Mouse (Mus musculus) activated CD4-positive, CD25-positive, alpha-beta regulatory T cell (primary cell): ENCODE measurements around the gene Syna. TPM values are rescaled to one million over a fixed set of nuclear protein-coding genes. Genes with fewer than 3 reads are reported as not detected.

Experiments used
- polyA plus RNA-seq, 2 experiments: library from polyadenylated mRNA; unstranded; fragments of 100-300 nt; shearing (Covaris generic); gene quantifications; one replicate each; pipeline ENCODE4 v1.2.1; 2017

The Syna gene
- polyA plus RNA-seq = under 1 TPM in 1 of 2 experiments, not detected in 1; 0.14 TPM

GRCm38 (mm10) chr5:134560071-134560449, at the start of gene Syna:
Gene Syna (minus strand): TSS chr5:134560171.

GRCm38 (mm10) chr5:134581146-134581545, 21.2 kb upstream of the Syna start, which contains the start of gene Rfc2:
Gene Rfc2 (plus strand): TSS chr5:134581366.

DNA sequence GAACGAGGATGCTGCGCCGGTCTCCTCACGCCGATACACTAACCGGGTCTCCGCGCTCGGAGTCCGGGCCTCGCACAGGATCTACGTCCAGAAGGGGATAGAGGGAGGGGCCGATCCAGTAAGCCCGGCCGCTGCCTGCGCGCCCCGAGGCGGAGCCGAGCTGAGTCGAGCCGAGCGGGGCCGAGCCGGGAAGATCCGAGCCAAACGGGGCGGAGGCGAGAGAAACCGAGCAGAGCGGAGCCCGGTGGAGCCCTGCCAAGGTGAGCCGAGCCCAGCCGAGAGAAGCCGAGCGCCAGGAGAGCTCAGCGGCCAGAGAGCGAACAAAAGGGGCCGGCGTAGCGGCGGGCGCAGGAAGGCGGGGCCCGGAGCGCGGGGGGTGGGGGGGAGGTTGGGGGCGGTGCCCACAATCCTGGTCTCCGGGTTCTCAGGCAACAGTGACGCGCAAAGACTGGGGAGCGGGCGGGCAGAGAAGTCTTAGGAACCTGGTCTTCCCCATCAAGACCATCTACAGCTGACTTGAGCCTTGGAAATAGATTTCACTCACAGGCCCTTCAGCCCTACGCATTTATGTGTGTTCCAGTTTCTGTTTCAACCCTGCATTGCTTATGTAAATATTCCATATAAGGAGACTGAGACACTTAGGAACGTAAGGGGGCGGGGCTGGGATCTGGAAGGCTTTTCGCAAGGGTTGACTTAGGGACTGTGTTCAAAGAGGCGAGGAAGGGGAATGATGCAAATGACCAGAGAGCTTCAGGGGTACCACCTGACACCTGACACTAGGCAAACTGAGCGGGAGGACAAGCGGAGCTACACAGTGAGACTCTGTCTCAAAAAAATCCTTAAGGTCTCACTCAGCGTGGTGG, 7.6 kb downstream of the Syna start, which contains the start of gene Clip2:
Gene Clip2 (minus strand): TSS at position 325 of the 863 bp plus-strand sequence.

Other genes with a start within 250 kb of the Syna start
- gene Gtf2i, start 245.4 kb downstream of the Syna start, polyA plus RNA-seq = 100 to 1,000 TPM in 1 of 2 experiments, 10 to 100 TPM in 1; 76.2 to 145 TPM
- gene Gtf2ird1, start 103.5 kb downstream of the Syna start, polyA plus RNA-seq = 10 to 100 TPM; 11.0 to 21.5 TPM
- gene Clip2, start 7.7 kb downstream of the Syna start, polyA plus RNA-seq = 1 to 10 TPM in 1 of 2 experiments, under 1 TPM in 1; 0.32 to 1.2 TPM
- 100 to 1,000 TPM; 172 to 181 TPM for gene Rfc2, start 21.2 kb upstream of the Syna start, polyA plus RNA-seq
- 1 to 10 TPM; 3.4 to 7.5 TPM for gene Lat2, start 54.9 kb upstream of the Syna start, polyA plus RNA-seq
- 100 to 1,000 TPM; 261 to 284 TPM for gene Eif4h, start 79.3 kb upstream of the Syna start, polyA plus RNA-seq
- 10 to 100 TPM; 17.6 to 25.3 TPM for gene Limk1, start 128.4 kb upstream of the Syna start, polyA plus RNA-seq
- under 1 TPM; 0.17 to 0.26 TPM for gene Eln, start 187.2 kb upstream of the Syna start, polyA plus RNA-seq